Mouse (Mus musculus) heart, postnatal 0 days (tissue): ENCODE results near the gene Atp5s.

Experiments used
- CTCF ChIP-seq: IDR thresholded peaks from 2 replicates; pipeline ENCODE4 v1.5.1; 2016; ENCODE audit warnings: antibody characterized with exemption, control low read depth, low read depth
- EP300 ChIP-seq: IDR thresholded peaks from 2 replicates; pipeline ENCODE4 v1.6.1; 2016; ENCODE audit warnings: antibody characterized with exemption, low read depth

DNA sequence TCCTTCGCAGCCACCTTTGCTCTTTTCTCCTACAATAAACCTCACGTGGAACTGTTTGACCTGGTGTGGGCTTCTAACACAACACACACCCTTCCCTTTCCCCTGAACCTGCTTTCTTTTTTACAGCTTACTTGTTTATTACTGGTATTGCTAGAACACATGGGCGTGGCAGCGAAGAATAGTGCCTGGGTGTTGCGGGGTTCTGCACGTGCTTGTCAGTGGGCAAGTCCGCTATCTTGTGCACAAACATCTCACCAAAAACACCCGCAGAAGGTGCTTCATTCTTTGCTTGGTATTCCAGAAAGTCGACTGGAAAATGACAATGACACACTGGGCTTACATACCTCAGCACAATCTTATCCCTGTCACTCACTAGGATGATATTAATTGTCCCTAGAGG is 60.7 kb downstream of the Atp5s start:
- TF ChIP-seq CTCF (no peak), EP300 (no peak)
